Mouse (Mus musculus): ENCODE measurements around the gene Dnah14.
A peak's percentile ranks its signal among the peaks of the same experiment; 100 is the strongest.

The Dnah14 gene

DNA sequence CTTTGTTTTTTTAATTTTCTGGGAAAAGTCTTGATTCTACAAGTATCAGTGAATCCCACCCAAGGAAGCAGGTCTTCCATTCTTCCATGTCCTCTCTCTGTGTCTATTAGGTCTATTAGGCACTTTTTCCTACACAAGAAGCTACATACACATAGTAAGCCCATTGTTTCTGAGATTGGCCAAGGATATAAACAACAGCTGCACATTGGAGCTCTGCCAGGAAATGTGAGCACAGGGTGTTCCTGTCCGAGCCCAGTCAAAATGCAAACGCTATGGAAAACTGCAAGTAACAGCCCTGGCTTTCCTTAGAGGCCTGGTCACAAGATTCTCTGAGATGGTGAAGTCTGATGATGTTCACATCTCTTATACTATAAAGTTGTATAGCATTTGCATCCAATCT lies 217.2 kb downstream of the Dnah14 start:
- DNase-seq = no peak

- no peak for DNase-seq
Measured at GRCm38 (mm10) chr1:181799911-181800310, 223.6 kb downstream of the Dnah14 start.

GRCm38 (mm10) chr1:181800667-181801066 lies 224.3 kb downstream of the Dnah14 start:
- DNase-seq = no peak

- no peak for DNase-seq
Measured at GRCm38 (mm10) chr1:181811481-181812223, 235.3 kb downstream of the Dnah14 start.

- DNase-seq = no peak
Measured at GRCm38 (mm10) chr1:181826716-181827115, 250.4 kb downstream of the Dnah14 start.

DNA sequence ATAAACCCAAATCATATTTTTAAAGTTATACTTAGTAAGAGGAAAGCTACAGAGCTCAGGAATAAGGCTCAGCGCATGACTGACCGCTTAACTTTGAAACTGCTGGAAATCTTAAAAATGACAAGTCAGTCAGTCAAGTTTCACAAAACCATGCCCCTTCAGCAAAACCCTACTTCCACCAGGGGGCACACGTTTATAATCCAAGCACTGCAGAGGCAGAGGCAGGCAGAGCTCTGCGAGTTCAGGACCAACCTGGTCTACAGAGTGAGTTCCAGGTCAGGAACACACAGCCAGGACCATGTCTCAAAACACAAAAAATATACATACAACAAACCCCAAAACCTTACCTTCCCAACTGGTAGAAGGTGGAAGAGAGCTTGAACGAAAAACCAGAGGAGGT lies 252.0 kb downstream of the Dnah14 start:
- no peak for DNase-seq

DNA sequence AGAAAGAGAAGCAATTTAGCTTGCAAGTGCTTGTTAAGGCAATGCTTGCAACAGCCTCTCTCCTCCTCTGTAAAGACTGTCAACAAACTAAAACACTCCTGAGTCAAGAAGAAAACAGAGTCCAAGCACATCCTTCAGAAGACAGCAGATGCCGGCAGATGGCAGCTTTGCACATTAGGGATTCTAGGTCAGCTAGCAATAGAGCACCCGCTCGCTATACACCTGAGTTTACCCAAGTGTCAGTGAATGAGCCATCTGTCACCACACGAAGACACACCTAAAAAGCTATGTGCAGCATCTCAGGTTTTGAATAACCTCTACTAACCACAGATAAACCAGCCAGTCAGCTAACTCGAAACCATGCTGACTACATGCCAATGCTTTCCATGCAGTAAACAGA lies 256.4 kb downstream of the Dnah14 start:
- DNase-seq = peak; percentile 75

DNA sequence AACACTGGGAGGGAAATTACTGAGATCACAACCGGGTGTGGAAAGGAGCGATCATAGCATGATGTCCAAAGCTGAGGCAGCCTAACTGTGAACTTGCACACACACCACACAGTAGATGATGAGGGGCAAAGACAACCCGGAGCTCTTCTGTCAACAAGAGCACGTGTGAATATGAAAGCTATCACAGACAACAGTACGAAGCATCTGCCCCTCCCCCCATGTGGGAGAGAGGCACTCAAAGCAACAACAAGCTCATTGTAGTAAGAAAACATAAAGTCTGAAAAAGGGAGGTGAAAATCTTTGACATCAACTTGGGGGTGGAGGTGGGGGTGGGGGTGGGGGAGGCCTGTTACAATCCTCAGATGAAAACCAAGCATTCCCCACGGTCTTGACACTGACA lies 256.8 kb downstream of the Dnah14 start:
- DNase-seq = peak; percentile 43

GRCm38 (mm10) chr1:181838111-181838510 lies 261.8 kb downstream of the Dnah14 start:
- no peak for DNase-seq

- no peak for DNase-seq
Measured at GRCm38 (mm10) chr1:181839746-181840366, 263.5 kb downstream of the Dnah14 start.

GRCm38 (mm10) chr1:181841396-181841795 lies 265.0 kb downstream of the Dnah14 start:
- no peak for DNase-seq

DNA sequence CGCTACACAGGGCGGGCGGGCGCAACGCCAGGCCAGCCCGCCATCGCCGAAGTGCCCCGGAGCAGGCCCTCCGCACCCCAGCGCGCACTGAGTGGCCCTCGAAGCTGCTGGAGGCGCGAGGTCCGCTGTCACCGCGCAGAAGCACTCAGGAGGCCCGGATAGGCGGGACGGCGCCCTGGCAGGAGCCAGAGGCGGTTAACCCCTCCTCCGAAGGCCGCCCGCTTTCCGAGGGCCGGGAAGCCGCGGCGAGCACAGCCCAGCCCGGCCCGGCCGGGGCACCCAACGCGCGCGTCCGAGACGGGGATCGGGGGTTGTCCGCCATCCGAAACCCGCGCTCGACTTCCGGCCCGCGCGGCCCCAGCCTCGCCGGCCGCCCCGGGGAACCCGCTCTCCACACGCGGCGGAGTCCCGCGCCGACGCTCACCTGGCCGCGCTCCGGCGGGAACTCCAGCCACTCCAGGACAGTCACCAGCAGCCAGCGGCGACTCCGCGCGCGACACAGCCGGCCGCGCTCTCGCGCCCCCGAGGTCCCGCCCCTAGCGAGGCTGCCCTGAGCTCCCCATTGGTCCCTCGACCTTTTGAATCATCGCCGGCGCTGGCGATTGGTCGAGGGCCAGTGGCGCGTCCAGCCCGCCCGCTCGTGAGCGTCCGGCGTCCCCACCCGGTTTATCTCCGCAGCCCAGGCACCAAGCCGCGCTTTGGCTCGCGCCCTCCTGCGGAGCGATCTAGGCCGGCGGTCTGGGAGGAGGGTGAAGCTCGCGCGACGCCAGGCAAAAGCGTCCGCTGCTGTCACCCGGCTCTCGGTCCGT lies 265.7 kb downstream of the Dnah14 start:
- peak; percentile 97 for DNase-seq

DNA sequence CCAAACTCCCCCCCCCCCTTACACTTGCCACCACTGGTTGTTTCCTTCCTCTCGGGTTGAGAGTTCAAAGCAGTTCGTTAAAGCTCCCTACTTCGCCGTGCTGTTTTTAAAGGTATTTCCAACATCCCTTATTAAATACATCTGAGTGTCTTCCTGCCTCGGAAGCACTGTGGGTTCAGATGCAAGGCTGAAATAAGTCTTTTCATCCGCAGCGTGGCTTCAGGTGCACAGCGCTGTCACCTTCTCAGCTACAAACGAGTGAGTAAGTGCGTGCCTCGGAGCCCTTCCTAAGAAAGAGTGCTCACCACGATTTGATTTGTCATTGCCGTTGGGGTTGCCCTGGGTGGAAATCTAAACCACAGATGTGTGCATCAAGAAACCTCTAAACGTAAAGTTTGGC lies 266.4 kb downstream of the Dnah14 start, which contains the start of gene Lbr:
TSS of gene Lbr (minus strand) at position 266 of the 400 bp plus-strand sequence.
- no peak for DNase-seq

DNA sequence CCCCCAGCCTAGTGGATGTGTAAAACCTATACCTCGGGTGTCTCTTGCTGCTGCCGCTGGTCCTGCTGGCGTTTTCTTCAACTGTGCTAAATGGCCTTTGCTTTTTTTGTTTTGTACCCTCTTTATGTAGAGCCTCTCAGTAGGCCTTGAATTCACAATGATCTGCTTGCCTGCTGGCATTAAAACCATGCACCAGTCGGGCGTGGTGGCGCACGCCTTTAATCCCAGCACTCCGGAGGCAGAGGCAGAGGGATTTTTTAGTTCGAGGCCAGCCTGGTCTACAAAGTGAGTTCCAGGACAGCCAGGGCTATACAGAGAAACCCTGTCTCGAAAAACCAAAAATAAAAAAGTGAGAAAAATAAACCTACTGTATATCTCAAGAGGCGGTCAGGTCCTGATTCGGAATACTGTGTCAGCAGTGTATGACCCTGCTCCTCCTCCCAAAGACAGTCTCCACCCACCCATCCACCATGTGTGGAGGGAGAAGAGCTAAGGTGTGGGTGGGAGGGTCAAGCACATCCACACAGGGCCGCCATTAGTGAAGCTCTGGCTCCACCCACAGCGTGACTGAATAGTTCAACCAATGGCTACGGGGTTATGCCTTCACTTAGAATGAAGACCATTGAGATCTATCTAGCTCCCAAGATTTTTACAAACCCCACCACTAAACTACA lies 268.7 kb downstream of the Dnah14 start:
- no peak for DNase-seq

- DNase-seq = no peak
Measured at GRCm38 (mm10) chr1:181845767-181846166, 269.4 kb downstream of the Dnah14 start.

DNA sequence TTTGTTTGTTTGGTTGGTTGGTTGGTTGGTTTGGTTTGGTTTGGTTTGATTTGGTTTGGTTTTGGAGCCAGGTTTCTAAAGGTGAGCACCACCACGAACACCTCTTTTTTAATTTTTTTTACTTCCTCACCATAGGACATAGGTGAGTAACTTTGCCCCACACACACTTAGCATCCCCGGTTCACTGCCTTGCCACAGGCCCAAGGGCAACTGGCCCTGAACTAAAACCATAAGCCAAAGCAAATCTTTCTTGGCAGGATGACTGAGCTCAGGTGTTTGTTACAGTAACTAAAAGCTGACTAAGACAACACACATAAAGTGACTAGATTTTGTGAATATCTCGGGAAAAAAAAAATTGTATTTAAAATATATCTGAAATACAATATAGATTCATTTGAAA lies 271.0 kb downstream of the Dnah14 start:
- no peak for DNase-seq

DNA sequence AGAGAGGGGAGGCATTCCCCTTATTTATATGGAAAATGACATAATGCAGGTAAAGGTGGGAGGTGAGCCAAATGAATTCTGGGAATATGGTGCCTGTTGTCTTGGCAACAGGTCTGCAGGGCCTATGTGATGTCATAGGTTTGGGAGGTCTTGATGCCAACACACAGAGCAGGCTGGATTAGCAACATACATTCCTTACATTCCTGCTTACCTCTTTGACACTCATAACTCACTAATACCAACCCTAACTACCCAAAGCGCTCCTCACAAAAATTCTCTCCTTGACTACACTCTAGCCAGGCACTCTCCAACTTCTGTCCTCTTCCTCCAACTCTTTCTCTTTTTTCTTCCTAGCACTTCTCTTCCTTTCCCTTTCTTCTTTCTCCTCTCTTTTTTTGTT lies 271.9 kb downstream of the Dnah14 start:
- no peak for DNase-seq

DNA sequence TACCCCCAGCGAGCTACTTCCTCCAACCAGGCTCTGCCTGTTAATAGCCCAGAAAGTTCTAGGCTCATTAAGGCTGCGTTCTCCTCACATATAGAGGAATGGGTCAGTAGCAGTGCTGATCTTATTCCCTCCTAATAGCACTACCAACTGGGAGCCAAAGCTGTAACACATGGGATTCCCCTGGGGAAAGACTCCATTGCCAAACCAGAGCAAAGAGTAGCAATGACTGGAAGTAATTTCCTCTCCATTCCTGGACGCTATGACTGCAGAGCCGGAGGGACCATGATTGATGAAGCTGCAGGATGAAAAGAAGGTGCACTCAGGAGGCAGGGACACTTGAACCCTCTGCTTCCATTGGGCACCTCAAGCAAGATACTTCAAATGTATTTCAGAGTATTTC lies 274.1 kb downstream of the Dnah14 start:
- DNase-seq = no peak

DNA sequence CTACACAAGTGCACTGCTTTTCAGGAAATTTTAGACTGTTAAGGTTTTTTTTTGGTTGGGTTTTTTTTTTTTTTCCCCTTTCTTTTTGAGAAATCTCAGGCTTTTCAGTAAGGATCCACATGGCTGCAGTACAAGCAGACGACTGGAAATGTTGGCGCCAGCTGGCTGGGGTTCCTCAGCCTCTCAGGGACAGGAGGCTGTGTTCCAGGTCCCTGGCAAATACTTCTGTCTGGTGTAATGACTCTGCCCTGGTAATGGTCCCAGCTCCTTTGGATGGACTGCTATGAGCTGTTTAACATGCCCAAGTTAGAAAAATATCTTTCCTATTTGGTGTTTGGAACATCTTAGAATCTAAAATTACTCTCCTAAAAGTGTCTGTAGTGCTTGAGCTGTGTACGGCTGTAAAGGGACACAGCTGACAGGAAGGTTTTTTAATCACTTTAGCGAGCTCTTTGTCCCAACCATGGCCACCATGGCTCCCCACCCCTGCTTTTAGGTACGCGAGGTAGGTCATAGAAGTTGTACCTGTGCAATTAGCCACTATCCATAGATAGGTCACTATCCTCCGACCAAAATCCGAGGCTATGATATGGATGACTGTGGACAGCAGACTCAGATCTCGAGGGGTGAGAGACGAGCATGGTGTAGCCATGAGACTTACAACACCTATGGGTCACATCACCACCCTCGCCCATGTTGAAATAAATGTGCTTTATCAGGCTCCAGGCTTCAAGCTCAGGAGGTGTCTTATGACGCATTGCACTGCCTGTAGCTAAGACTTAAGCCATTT lies 275.4 kb downstream of the Dnah14 start:
- DNase-seq = no peak

- no peak for DNase-seq
Measured at GRCm38 (mm10) chr1:181852466-181852865, 276.1 kb downstream of the Dnah14 start.

- no peak for DNase-seq
Measured at GRCm38 (mm10) chr1:181853081-181853736, 276.9 kb downstream of the Dnah14 start.

- DNase-seq = no peak
Measured at GRCm38 (mm10) chr1:181854829-181855228, 278.5 kb downstream of the Dnah14 start.

Data from cerebellum, adult 9-11 months (tissue).